Mouse (Mus musculus) ES-E14 (cell line): ENCODE data around the gene Fam81a.

Experiments
- CHD2 ChIP-seq: IDR thresholded peaks from 2 replicates; pipeline ENCODE4 v1.6.1; 2014; ENCODE audit warnings: mild to moderate bottlenecking, low read depth, low read length, inconsistent platforms
- HCFC1 ChIP-seq: IDR thresholded peaks from 2 replicates; pipeline ENCODE4 v1.6.1; 2012; ENCODE audit warnings: low read length, inconsistent platforms, borderline replicate concordance; ENCODE audit not compliant: insufficient read depth
- MAFK ChIP-seq: IDR thresholded peaks from 2 replicates; pipeline ENCODE4 v1.6.1; 2014; ENCODE audit warnings: mild to moderate bottlenecking, low read depth, low read length, inconsistent platforms; ENCODE audit not compliant: insufficient read depth
- ZC3H11A ChIP-seq: IDR thresholded peaks from 2 replicates; pipeline ENCODE4 v1.6.1; 2012; ENCODE audit warnings: low read depth, mild to moderate bottlenecking, inconsistent platforms, low read length, borderline replicate concordance
- ZNF384 ChIP-seq: IDR thresholded peaks from 2 replicates; pipeline ENCODE4 v1.6.1; 2012; ENCODE audit warnings: low read depth, low read length, inconsistent platforms

- TF ChIP-seq ZC3H11A: no peak
- no peak for TF ChIP-seq HCFC1
- no peak for TF ChIP-seq ZNF384
- no peak for TF ChIP-seq MAFK
- no peak for TF ChIP-seq CHD2
These were observed 47.3 kb downstream of the Fam81a start for GRCm38 (mm10) chr9:70095016-70095415.
